Mouse (Mus musculus) E14TG2a.4 (cell line): ENCODE data around the gene Trpv6.

Source experiments
- CTCF ChIP-seq: conservative IDR thresholded peaks from 2 replicates; pipeline ENCODE4 v1.5.1; 2014; ENCODE audit warnings: low read length
- NANOG ChIP-seq: IDR thresholded peaks from 2 replicates; pipeline ENCODE4 v1.6.1; 2014; ENCODE audit warnings: borderline replicate concordance, low read length, mixed read lengths
- POU5F1 ChIP-seq: IDR thresholded peaks from 2 replicates; pipeline ENCODE4 v1.6.1; 2014; ENCODE audit warnings: low read length, borderline replicate concordance

DNA sequence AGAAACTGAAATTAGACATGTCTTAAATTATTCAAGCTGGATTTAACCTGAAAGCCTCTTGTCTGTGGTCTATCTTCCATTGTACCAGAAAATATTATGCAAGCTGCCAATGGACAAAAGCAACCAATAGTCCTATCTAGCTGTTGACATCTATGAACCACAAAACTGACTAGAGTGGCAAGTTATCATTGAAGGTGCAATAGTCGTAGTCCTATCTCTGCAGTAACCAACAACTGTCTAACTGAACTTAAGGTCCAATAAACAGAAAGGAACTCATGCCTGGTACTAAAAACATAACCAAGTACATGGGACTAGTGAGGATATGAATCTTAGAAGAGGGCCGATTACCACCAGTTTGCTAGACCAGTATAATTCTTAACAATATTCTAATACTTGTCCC is 40.3 kb upstream of the Trpv6 start:
- no peak for TF ChIP-seq CTCF
- no peak for TF ChIP-seq POU5F1
- no peak for TF ChIP-seq NANOG
